Mouse (Mus musculus): ENCODE results near the gene Zfp646. TPM values are rescaled to one million over a fixed set of nuclear protein-coding genes. Genes with fewer than 3 reads are reported as not detected.
A peak's percentile ranks its signal among the peaks of the same experiment; 100 is the strongest.

Gene Zfp646
- polyA plus RNA-seq, 1 experiment from 2014 or later = 14.9 TPM

DNA sequence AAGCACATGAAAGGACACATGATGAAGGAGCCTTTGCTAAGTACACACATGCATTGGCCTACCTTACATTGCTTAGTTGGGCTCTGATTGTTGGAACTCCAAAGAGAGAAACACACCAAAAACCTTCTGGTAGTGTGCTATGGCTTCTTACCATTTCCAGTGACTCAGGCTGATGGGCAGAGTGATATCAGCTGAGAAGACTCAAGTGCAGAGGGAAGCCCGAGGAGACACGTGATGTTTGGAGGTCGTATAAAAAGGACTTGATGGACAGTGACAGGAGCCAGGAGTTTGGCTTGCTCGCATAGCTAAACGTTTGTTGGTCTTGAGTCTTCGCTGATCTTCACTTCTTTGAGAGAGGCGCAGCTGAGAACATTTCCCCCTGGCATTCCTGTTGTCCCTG lies 21.5 kb downstream of the Zfp646 start:
- H3K4me1 ChIP-seq (ENCODE audit: control insufficient read depth, insufficient read depth, low read length) = no peaks in the 10 kb centered on the region
- H3K4me2 ChIP-seq (ENCODE audit: low read depth, low read length) = no peak overlapping the region
- H3K9me3 ChIP-seq (replicated peaks; ENCODE audit: control insufficient read depth, low read length) = no peaks in the 10 kb centered on the region
- no peak for ATAC-seq (replicated peaks; ENCODE audit: insufficient number of reproducible peaks, low FRiP score, low TSS enrichment, low read depth)
- H3K36me3 ChIP-seq (replicated peaks; ENCODE audit: control insufficient read depth, insufficient read depth, low read depth, low read length) = no peaks in the 10 kb centered on the region
- no peak overlapping the region for H3K27ac ChIP-seq (replicated peaks; ENCODE audit: low read depth, low read length)
- 89% methylated on average over 7 of the region's 7 CpGs for WGBS
- no peak for DNase-seq (ENCODE audit: low spot score)
- no peak overlapping the region for H3K4me3 ChIP-seq (ENCODE audit: low read depth, low read length)
- no peak overlapping the region for H3K9ac ChIP-seq (replicated peaks; ENCODE audit: low read length)
- no peaks in the 10 kb centered on the region for H3K27me3 ChIP-seq (ENCODE audit: control insufficient read depth, insufficient read depth, low read length)

DNA sequence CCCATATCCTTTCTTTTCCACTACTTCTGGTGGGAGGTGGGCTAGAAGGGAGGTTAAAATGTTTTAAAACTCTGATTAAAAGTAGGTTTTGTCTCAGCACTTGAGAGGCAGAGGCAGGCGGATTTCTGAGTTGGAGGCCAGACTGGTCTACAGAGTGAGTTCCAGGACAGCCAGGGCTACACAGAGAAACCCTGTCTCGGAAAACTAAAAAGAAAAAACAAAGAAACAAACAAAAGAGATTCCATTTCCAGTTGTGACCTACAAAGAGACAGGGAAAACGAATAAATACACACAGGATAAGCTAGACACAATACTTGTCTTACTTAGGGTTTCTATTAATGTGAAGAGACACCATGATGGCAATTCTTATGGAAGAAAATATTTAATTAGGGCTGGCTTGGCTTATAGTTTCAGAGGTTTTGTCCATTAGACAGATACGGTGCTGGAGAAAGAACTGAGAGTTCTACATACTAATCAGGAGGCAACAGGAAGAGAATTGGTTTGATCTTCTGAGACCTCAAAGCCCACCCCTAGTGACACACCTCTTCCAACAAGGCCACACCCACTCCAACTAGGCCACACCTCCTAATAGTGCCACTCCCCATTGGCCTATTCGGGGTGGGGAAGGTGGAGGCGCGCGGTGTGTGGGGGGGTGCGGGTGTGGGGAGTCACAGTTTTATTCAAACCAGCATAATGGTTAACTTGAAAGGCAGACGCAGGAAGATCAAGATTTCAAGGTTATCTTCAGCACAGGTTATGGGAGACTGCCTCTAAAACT lies 22.3 kb downstream of the Zfp646 start:
- 40% methylated on average over 10 of the region's 10 CpGs for WGBS
- Histone ChIP-seq H3K36me3 (replicated peaks; ENCODE audit: control insufficient read depth, insufficient read depth, low read depth, low read length) (no peaks in the 10 kb centered on the region), H3K9me3 (replicated peaks; ENCODE audit: control insufficient read depth, low read length) (no peaks in the 10 kb centered on the region), H3K27ac (replicated peaks; ENCODE audit: low read depth, low read length) (no peak overlapping the region), H3K4me3 (ENCODE audit: low read depth, low read length) (no peak overlapping the region), H3K9ac (replicated peaks; ENCODE audit: low read length) (no peak overlapping the region), H3K27me3 (ENCODE audit: control insufficient read depth, insufficient read depth, low read length) (no peaks in the 10 kb centered on the region), H3K4me2 (ENCODE audit: low read depth, low read length) (no peak overlapping the region), H3K4me1 (ENCODE audit: control insufficient read depth, insufficient read depth, low read length) (no peaks in the 10 kb centered on the region)
- DNase-seq (ENCODE audit: low spot score) = no peak
- no peak for ATAC-seq (replicated peaks; ENCODE audit: insufficient number of reproducible peaks, low FRiP score, low TSS enrichment, low read depth)

DNA sequence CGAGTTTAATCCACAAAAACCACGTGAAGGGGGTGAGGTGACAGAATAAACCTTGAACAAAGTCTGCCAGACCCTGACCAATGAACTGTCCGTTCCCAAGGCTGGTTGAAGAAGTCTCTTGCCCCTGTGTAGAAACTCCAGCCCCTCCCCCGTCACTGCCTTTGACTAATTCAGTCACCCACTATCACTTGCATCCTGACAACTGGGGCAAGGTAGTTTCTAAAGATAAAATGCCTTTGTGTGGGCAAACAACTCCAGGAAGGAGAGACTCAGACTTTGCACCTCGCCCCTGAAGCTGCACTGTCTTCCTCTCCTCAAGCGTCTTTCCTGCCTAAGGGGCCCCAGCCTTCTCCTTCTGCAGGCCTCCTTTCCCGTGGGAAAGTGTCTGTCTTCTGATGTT lies 24.0 kb downstream of the Zfp646 start:
- no peaks in the 10 kb centered on the region for H3K27me3 ChIP-seq (ENCODE audit: control insufficient read depth, insufficient read depth, low read length)
- no peaks in the 10 kb centered on the region for H3K9me3 ChIP-seq (replicated peaks; ENCODE audit: control insufficient read depth, low read length)
- WGBS = 49% methylated on average over 7 of the region's 7 CpGs
- no peaks in the 10 kb centered on the region for H3K36me3 ChIP-seq (replicated peaks; ENCODE audit: control insufficient read depth, insufficient read depth, low read depth, low read length)
- H3K4me2 ChIP-seq (ENCODE audit: low read depth, low read length) = no peak overlapping the region
- ATAC-seq (replicated peaks; ENCODE audit: insufficient number of reproducible peaks, low FRiP score, low TSS enrichment, low read depth) (no peak), DNase-seq (ENCODE audit: low spot score) (no peak)
- H3K27ac ChIP-seq (replicated peaks; ENCODE audit: low read depth, low read length) = no peak overlapping the region
- no peak overlapping the region for H3K4me3 ChIP-seq (ENCODE audit: low read depth, low read length)
- H3K9ac ChIP-seq (replicated peaks; ENCODE audit: low read length) = no peak overlapping the region
- no peaks in the 10 kb centered on the region for H3K4me1 ChIP-seq (ENCODE audit: control insufficient read depth, insufficient read depth, low read length)

DNA sequence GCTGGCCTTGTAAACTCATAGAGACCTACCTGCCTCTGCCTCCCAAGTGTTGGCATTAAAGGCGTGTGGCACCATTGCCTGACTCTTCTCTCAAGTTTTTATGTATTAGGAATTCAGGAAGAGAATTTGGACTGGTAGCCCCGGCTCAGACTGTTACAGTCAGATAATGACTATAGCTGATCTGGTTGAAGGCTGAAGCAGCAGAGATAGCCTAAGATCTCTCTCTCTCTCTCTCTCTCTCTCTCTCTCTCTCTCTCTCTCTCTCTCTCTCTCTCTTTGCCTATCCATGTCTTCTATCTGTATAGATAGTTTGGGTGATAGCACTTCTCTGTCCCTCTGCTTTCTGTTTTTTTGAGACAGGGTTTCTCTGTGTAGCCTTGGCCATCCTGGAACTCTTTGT lies 25.8 kb downstream of the Zfp646 start:
- 78% methylated on average over 2 of the region's 2 CpGs for whole genome bisulfite sequencing
- no peak overlapping the region for H3K9ac ChIP-seq (replicated peaks; ENCODE audit: low read length)
- H3K27ac ChIP-seq (replicated peaks; ENCODE audit: low read depth, low read length) = no peak overlapping the region
- H3K27me3 ChIP-seq (ENCODE audit: control insufficient read depth, insufficient read depth, low read length) = no peaks in the 10 kb centered on the region
- ATAC-seq (replicated peaks; ENCODE audit: insufficient number of reproducible peaks, low FRiP score, low TSS enrichment, low read depth) (no peak), DNase-seq (ENCODE audit: low spot score) (no peak)
- H3K4me3 ChIP-seq (ENCODE audit: low read depth, low read length) = no peak overlapping the region
- H3K36me3 ChIP-seq (replicated peaks; ENCODE audit: control insufficient read depth, insufficient read depth, low read depth, low read length) = no peaks in the 10 kb centered on the region; the same call in 1 of the 2 replicates
- H3K9me3 ChIP-seq (replicated peaks; ENCODE audit: control insufficient read depth, low read length) = no peaks in the 10 kb centered on the region
- H3K4me2 ChIP-seq (ENCODE audit: low read depth, low read length) = no peak overlapping the region
- no peaks in the 10 kb centered on the region for H3K4me1 ChIP-seq (ENCODE audit: control insufficient read depth, insufficient read depth, low read length)

DNA sequence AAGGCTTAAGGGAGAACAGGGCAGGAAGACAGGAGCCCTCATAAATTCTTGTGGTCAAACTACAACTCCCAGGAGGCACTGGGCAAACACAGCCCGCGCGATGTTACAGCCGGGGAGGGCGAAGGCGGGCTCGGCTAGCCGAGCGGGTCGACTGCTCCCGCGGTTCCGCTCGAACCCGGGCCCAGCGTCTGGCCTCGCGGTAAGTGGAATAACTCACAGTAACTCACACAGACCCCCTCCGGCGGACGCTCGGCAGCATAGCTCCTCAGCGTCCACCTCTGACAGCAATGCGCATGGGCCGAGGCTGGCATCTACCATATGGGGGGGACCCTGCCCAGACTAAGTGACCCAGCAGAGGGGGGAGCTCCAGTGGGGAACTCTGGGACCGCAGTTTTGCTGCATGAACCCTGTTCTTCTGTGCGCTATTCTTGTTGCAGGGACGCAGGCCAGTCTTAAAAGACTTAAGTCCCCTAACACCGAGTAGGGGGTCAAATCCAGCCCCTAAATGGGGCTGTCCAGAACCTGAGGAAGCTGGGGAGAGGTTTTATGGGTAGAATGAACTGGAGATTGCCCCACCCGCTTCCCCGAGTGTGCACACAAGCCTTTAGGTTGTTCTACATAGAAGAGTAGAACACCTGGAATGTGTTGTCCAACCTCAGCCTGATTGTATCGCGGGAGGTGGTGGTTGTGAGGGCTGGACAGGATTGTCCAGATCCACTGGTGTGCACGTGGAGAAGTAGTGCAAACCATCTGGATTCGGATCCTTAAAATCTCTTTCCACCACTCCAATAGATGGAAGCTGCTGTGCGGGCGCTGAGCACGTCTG lies 28.2 kb downstream of the Zfp646 start, which contains the start of gene Bckdk:
Gene Bckdk (plus strand): TSS at position 112 of the 826 bp plus-strand sequence.
- Histone ChIP-seq H3K4me2 (ENCODE audit: low read depth, low read length) (peak within 1 kb of the TSS; percentile 81), H3K36me3 (replicated peaks; ENCODE audit: control insufficient read depth, insufficient read depth, low read depth, low read length) (peaks cover 13% of the 10 kb centered on the region), H3K9ac (replicated peaks; ENCODE audit: low read length) (peak within 1 kb of the TSS; percentile 81), H3K4me3 (ENCODE audit: low read depth, low read length) (peak within 1 kb of the TSS; percentile 59), H3K27ac (replicated peaks; ENCODE audit: low read depth, low read length) (peak within 1 kb of the TSS; percentile 31), H3K4me1 (ENCODE audit: control insufficient read depth, insufficient read depth, low read length) (no peaks in the 10 kb centered on the region), H3K9me3 (replicated peaks; ENCODE audit: control insufficient read depth, low read length) (no peaks in the 10 kb centered on the region), H3K27me3 (ENCODE audit: control insufficient read depth, insufficient read depth, low read length) (no peaks in the 10 kb centered on the region)
- WGBS = 8% methylated on average over 38 of the region's 38 CpGs
- DNase-seq (ENCODE audit: low spot score) (peak; percentile 89), ATAC-seq (replicated peaks; ENCODE audit: insufficient number of reproducible peaks, low FRiP score, low TSS enrichment, low read depth) (peak; percentile 86)

DNA sequence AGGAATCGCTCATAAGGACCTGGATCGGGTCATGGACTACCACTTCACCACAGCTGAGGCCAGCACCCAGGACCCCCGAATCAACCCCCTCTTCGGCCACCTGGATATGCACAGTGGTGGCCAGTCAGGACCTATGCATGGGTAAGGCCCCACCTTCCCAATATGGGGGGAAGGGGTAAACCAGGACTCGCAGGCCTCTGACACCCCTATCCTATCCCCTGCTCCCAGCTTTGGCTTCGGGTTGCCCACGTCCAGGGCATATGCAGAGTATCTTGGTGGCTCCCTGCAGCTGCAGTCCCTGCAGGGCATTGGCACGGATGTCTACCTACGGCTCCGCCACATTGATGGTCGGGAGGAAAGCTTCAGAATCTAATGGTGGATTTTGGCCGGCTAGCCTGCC lies 31.9 kb downstream of the Zfp646 start:
- Histone ChIP-seq H3K36me3 (replicated peaks; ENCODE audit: control insufficient read depth, insufficient read depth, low read depth, low read length) (peaks cover 13% of the 10 kb centered on the region), H3K4me2 (ENCODE audit: low read depth, low read length) (no peak overlapping the region), H3K4me3 (ENCODE audit: low read depth, low read length) (no peak overlapping the region), H3K27ac (replicated peaks; ENCODE audit: low read depth, low read length) (no peak overlapping the region), H3K4me1 (ENCODE audit: control insufficient read depth, insufficient read depth, low read length) (no peaks in the 10 kb centered on the region), H3K27me3 (ENCODE audit: control insufficient read depth, insufficient read depth, low read length) (no peaks in the 10 kb centered on the region), H3K9me3 (replicated peaks; ENCODE audit: control insufficient read depth, low read length) (no peaks in the 10 kb centered on the region), H3K9ac (replicated peaks; ENCODE audit: low read length) (no peak overlapping the region)
- ATAC-seq (replicated peaks; ENCODE audit: insufficient number of reproducible peaks, low FRiP score, low TSS enrichment, low read depth) (no peak), DNase-seq (ENCODE audit: low spot score) (no peak)
- WGBS = 94% methylated on average over 12 of the region's 12 CpGs

DNA sequence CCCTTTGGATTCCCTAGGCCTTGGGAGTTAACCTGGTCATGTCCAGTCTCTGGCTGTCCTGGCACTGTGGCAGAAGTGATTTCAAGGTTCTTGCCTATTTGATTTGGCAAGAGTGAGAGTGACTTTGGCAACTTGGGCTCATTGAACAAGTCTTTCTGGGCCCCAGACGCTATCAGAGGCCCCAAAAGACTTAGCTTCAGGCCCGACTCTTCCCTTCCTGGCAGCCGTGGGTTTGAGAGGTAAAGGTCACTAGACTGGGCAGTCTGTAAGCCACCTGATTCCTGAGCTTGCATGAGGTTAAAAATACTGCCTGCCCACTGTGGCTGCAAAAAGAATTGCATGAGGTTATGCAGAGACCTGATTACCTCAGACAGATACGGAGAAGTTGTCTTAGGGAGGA lies 32.6 kb downstream of the Zfp646 start:
- ATAC-seq (replicated peaks; ENCODE audit: insufficient number of reproducible peaks, low FRiP score, low TSS enrichment, low read depth) (no peak), DNase-seq (ENCODE audit: low spot score) (no peak)
- H3K27me3 ChIP-seq (ENCODE audit: control insufficient read depth, insufficient read depth, low read length) = no peaks in the 10 kb centered on the region
- WGBS = 80% methylated on average over 4 of the region's 4 CpGs
- no peak overlapping the region for H3K4me3 ChIP-seq (ENCODE audit: low read depth, low read length)
- no peak overlapping the region for H3K4me2 ChIP-seq (ENCODE audit: low read depth, low read length)
- no peak overlapping the region for H3K9ac ChIP-seq (replicated peaks; ENCODE audit: low read length)
- H3K36me3 ChIP-seq (replicated peaks; ENCODE audit: control insufficient read depth, insufficient read depth, low read depth, low read length) = peaks cover 13% of the 10 kb centered on the region
- H3K9me3 ChIP-seq (replicated peaks; ENCODE audit: control insufficient read depth, low read length) = no peaks in the 10 kb centered on the region
- H3K27ac ChIP-seq (replicated peaks; ENCODE audit: low read depth, low read length) = no peak overlapping the region
- no peaks in the 10 kb centered on the region for H3K4me1 ChIP-seq (ENCODE audit: control insufficient read depth, insufficient read depth, low read length)
